Mouse (Mus musculus): ENCODE results near the gene Bcorl1. TPM values are rescaled to one million over a fixed set of nuclear protein-coding genes. Genes with fewer than 3 reads are reported as not detected.
"Not testable (repeated sequence)": the region's sequence is repeated elsewhere in the genome, so short reads cannot be mapped to it uniquely, and the experiment has no call there.

Gene Bcorl1
- total RNA-seq, 4 experiments from 2014 or later, result 10.7 to 13.1 (median 11.5) TPM

DNA sequence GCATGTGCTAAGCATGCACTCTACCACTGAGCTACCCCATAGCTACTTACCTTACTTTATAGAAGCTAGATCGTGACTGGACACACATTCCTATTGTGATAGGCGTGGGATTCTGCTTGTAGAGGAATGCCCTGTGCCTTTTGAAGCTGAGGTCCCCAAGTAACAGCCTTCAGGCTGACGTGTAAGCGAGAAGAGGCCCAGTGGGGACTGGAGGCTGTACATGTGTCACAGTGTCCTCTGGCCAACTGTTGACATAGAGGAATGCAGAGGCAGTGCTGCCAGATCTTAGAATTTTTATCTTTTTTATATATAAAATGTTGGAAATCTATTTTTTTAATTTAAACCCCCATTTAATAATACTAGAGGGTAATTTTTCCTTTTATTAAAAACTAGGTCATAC is 58.8 kb downstream of the Bcorl1 start:
- DNase-seq, result no peak

GRCm38 (mm10) chrX:48405141-48405540 is 64.0 kb downstream of the Bcorl1 start:
- no peak for DNase-seq

- DNase-seq, result peak; percentile 68
These were observed 68.6 kb downstream of the Bcorl1 start for GRCm38 (mm10) chrX:48409611-48410387.

DNA sequence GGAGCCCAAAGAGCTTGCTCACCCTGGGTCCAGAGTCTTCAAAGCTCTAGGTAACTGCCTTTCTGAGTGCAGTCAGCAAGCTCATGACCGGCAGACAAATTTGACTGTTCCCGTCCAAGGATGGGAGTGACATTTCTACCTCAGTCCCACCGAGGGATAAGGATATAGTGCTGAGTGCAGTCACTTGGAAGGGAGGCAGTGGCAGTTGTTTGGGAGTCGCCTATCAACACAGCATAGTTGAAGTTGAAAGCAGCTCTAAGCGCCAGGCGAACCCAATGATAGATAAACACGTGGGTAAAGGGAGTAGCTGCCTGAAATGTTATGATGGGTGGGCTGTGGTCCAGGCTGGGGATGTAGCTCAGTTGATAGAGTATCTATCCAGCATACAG is 69.2 kb downstream of the Bcorl1 start:
- no peak for DNase-seq

DNA sequence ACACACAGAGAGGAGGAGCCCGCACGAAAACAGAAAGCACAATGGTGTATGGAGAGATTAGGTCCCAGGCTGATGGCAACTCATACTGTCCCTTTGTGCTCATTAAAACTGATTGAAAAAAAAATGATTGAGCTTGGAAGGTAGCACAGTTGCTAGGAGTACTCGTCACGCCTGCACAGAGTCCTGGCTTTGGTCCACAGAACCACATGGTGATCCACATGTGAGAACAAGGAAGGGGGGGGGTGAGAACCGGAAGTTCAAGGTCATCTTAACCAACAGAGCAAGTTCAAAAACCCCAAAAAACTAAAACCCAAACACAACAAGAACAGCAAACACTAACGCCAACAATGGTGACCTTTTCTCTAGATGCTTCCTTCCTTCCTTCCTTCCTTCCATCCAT is 71.5 kb downstream of the Bcorl1 start:
- DNase-seq, result no peak

GRCm38 (mm10) chrX:48414291-48414690 is 73.1 kb downstream of the Bcorl1 start:
- no peak for DNase-seq

GRCm38 (mm10) chrX:48418417-48418816 is 77.3 kb downstream of the Bcorl1 start:
- DNase-seq, result no peak

DNA sequence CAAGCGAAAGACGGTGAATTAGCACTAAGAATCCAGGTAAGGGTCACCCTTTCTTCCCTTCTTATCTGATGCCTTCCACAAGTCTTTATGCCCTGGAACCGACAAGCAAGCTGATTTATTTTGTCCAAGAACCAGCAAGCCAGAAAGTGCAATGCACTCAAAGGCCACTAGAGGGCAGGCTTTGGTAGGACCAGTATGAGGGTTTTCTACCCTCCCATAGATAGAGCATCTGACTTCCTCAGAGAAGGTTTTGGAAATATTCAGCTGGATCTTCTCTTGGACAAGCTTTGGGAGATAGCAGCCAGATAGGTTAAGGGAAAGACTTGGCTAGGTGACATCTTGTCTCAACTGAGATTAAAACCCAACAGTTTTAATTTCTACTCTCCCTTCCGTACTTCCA is 81.8 kb downstream of the Bcorl1 start:
- DNase-seq, result peak; percentile 55

DNA sequence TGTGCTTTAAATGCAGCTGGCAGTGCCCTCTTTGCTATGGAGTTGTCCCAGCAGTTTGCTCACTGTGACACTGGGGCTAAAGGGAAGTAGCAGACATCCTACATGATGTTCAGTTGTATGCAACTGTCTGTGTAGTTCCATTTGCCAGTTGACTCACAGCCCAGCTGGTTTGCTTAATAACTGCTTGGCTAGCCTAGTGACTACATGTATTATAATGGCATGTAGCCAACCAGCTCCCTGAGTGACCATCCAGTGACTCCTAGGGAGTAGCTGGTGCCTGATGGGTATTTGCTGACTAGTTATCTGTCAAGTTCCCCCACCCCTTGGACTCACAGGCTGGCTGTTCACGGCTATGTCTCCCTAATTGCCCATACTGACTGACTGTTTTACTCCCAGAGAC is 82.5 kb downstream of the Bcorl1 start:
- no peak for DNase-seq

DNA sequence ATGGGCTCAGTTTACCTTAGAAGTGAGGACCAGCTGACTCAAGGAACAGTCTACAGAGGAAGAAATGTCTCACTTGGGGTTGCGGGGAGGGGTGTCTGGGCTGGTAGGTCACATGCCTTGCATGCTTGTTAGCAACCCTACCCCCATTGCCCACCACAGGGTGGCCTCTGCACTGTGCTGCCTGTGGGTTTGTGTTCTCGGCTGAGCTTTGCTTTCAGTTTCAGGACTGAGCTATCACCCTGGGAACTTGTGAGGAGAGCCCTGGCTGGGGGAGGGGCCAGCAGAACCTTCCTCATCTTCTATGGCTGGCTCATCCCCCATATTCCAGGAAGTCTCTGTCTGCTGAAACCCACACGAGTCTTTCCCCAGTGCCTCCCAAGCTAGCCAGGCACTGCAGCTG is 83.4 kb downstream of the Bcorl1 start:
- DNase-seq, result no peak

- DNase-seq, result no peak
These were observed 84.1 kb downstream of the Bcorl1 start for GRCm38 (mm10) chrX:48425280-48425679.

DNA sequence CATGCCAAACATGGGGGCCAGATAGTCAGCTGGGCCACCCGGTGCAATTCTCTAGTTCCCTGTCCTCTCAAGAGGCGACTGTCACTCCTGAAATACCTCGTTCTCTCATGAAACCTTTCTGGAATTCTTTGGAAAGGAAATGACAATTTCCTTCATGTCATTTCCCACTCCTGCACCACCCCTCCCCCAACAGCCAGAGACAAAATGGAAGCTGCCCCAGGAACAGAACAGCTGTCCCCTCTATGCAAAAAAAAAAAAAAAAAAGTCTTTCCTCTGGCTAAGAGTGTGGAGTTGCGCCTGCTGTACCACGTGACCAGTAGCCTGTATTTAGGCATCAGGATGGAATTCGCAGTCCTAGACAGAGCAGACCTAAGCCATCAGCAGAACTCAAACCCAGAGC is 87.1 kb downstream of the Bcorl1 start:
- no peak for DNase-seq

GRCm38 (mm10) chrX:48428642-48429041 is 87.5 kb downstream of the Bcorl1 start:
- no peak for DNase-seq

GRCm38 (mm10) chrX:48429100-48429499 is 87.9 kb downstream of the Bcorl1 start:
- no peak for DNase-seq

DNA sequence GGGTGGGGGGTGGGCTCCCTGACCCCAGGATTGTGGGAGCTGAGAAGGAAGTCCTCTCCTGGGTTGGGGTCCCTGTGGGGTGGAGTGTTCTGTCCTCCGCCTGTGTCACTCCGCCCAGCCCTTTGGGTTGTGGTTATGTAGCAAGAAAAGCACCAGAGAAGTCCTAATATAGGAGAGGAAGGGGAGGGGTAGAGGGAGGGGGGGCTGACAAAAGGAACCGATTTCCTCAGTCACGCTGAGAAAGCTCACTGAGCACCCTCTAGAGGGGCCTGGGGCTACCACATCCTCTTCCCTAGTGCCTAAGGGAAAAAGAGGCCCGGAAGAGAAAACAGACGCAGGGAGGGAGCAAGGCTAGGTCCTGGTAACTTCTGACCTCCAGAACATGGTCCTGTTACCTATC is 88.4 kb downstream of the Bcorl1 start:
- DNase-seq, result no peak

- DNase-seq, result no peak
These were observed 91.7 kb downstream of the Bcorl1 start for GRCm38 (mm10) chrX:48432599-48433526.

DNA sequence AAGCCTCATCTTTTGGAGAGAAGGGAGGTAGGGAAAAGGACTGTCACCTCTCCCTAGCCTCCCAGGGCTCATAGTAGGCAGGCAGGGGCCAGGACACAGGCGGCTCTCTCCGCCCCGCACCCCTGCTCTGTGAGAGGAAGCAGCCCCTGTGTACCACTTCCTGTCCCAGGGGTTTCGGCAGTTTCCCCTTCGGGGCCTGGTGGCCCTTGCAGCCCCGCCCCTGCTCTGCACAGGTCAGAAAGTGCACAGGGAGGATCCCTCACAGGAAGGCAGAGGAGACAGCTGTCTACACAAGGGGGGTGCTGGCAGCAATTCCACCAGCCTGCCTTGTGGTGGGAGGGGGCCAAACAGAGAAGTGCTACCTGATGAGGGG is 92.4 kb downstream of the Bcorl1 start:
- DNase-seq, result no peak

DNA sequence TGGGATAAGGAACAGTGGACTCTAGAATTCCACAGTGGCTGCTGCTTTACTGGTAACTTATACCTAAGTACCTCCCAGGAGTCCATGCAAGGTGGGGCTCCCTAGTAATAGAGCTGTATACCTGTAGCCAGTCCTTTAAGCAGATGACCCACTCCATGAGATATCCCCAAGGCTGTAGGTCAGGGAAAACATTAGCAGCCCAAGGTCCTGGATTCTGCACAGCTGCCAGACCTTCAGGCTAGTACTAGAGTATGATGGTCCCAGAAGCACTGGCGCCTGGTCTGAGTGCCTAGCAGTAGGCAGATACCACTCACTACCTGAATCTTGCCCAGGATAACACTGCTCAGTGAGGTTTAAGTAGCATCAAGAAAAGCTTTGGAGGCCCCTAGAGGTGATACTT is 93.1 kb downstream of the Bcorl1 start:
- no peak for DNase-seq

GRCm38 (mm10) chrX:48435477-48435900 is 94.3 kb downstream of the Bcorl1 start:
- no peak for DNase-seq

- DNase-seq, result not testable (repeated sequence)
These were observed 94.9 kb downstream of the Bcorl1 start for GRCm38 (mm10) chrX:48436082-48436481.

DNA sequence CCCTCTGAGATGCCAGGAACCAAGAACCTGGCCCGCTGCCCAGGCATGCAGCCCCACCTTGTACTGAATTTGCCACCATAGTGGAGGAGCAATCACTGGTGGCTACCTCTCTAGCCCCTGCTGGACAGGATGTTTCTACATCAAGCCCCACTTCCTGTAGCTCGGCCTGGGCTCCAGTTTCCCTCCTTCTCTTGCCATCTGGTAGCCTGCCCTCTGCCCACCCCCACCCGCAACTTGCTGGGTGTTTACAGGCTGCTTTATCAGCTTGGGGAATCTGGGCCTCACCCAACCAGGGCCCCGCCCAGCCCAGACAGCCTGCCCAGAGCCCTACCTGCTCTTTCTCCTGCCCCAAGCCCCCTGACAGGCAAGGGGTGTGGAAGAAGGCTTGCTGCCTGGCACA is 97.9 kb downstream of the Bcorl1 start:
- DNase-seq, result no peak

DNA sequence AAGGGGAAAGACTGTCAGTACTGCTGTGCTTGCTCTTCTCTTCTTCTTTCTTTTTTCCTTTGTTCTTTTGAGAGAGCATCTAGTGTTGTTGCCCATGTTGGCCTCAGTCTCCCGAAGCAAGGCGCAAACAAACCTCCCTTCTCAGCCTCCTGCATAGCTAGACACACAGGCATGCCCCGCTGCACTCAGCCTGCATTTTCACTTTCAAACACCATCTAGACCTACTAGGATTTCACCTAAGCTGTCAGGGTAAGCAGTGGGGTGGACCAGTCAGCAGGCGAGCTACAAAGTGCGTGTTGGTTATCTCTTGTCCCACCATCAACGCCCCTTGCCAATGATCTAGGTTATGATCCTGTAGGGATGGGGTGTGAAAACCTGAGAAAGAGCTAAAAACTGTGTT is 100.4 kb downstream of the Bcorl1 start:
- DNase-seq, result no peak

- no peak for DNase-seq
These were observed 100.8 kb downstream of the Bcorl1 start for GRCm38 (mm10) chrX:48441954-48442353.

DNA sequence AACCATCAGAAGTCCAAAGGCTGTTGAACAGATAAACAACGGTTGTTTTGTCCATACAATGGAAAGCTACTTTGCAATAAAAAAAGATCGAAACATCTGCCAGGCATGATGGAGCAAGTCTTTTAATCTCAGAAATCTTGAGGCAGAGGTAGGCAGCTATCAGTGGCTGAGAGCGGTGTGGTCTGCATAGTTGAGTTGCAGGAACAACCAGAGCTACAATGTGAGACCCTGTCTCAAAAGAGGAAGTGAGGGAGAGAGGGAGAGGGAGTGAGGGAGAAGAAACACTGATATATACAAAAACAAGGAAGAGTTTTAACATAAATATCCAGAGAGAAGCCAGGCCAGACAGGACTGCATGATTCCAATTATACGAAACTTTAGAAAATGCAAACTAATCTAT is 103.5 kb downstream of the Bcorl1 start:
- DNase-seq, result no peak
